Mouse (Mus musculus): ENCODE measurements around the gene Rpl19.
A peak's percentile ranks its signal among the peaks of the same experiment; 100 is the strongest.

GRCm38 (mm10) chr11:97994539-97995100, 31.9 kb upstream of the Rpl19 start:
- TF ChIP-seq CTCF (IDR thresholded peaks at IDR 0.05; ENCODE audit: insufficient read depth, low read depth, low read length) (peak; percentile 85), POLR2A (IDR thresholded peaks at IDR 0.05; ENCODE audit: insufficient read depth, low read depth, low read length) (no peak)
